Mouse (Mus musculus) lung, embryonic 14.5 days (tissue): ENCODE data around the gene Hmx1. TPM values are rescaled to one million over a fixed set of nuclear protein-coding genes. Genes with fewer than 3 reads are reported as not detected.
A peak's percentile ranks its signal among the peaks of the same experiment; 100 is the strongest.

ENCODE experiments used
- ATAC-seq: fragments of 200-750 bp; cut with Nextera tagmentation; 2 replicates; pipeline ENCODE4 v1.8.0; 2017; ENCODE audit warnings: mild to moderate bottlenecking, moderate TSS enrichment, moderate library complexity; ENCODE audit not compliant: insufficient read depth
- DNase-seq: peaks from one replicate; pipeline ENCODE4 v3.0.0-alpha.2; 2015
- H3K27ac ChIP-seq: fragments of 300-500 bp; sonication (generic); 2 replicates; pipeline ENCODE4 v1.5.1; 2014; ENCODE audit warnings: low read depth, mild to moderate bottlenecking, moderate library complexity
- H3K27me3 ChIP-seq: fragments of 300-500 bp; sonication (generic); 2 replicates; pipeline ENCODE4 v1.6.1; 2014; ENCODE audit warnings: low read length, control low read depth; ENCODE audit not compliant: insufficient read depth
- H3K36me3 ChIP-seq: fragments of 300-500 bp; sonication (generic); 2 replicates; pipeline ENCODE4 v1.6.1; 2014; ENCODE audit warnings: control low read depth; ENCODE audit not compliant: insufficient read depth
- H3K4me1 ChIP-seq: fragments of 300-500 bp; sonication (generic); 2 replicates; pipeline ENCODE4 v1.6.1; 2014; ENCODE audit warnings: antibody characterized with exemption, control low read depth; ENCODE audit not compliant: insufficient read depth
- H3K4me2 ChIP-seq: fragments of 300-500 bp; sonication (generic); 2 replicates; pipeline ENCODE4 v1.6.1; 2014; ENCODE audit warnings: mild to moderate bottlenecking
- H3K4me3 ChIP-seq: fragments of 300-500 bp; sonication (generic); 2 replicates; pipeline ENCODE4 v1.5.1; 2014; ENCODE audit warnings: low read depth, low read length
- H3K9ac ChIP-seq: fragments of 300-500 bp; sonication (generic); 2 replicates; pipeline ENCODE4 v1.6.1; 2014
- H3K9me3 ChIP-seq: fragments of 300-500 bp; sonication (generic); 2 replicates; pipeline ENCODE4 v1.6.1; 2016; ENCODE audit warnings: low read depth, low read length, control low read depth
- CTCF ChIP-seq: IDR thresholded peaks from 2 replicates; pipeline ENCODE4 v1.5.1; 2016; ENCODE audit warnings: antibody characterized with exemption, low read depth
- WGBS: fragments of 180-500 bp; shearing (Covaris S2); extraction: QIAGEN DNeasy Blood & Tissue Kit; methylation state at CpG from one replicate; pipeline ENCODE4 v1.1.7; 2014; 5-methylcytosine and 5-hydroxymethylcytosine counted together
- polyA plus RNA-seq: library from polyadenylated mRNA; unstranded; fragments of >200 nt; fragmentation: Nextera tagmentation; extraction: Ambion mirVana; gene quantifications from 2 replicates; pipeline ENCODE4 v1.2.1, GENCODE M21; 2014

The Hmx1 gene
- not detected in 2 replicates for polyA plus RNA-seq

GRCm38 (mm10) chr5:35388491-35389111 lies at the start of gene Hmx1:
Hmx1 (plus strand) TSS chr5:35389108.
- TF ChIP-seq CTCF = no peak
- peak; percentile 75 for DNase-seq
- no peaks in the 10 kb centered on the region for H3K4me1 ChIP-seq
- under 1% methylated on average over 71 of the region's 71 CpGs for WGBS
- no peak within 1 kb of the TSS for H3K27ac ChIP-seq
- peak within 1 kb of the TSS; percentile 82 for H3K4me2 ChIP-seq
- peak within 1 kb of the TSS; percentile 46 for H3K4me3 ChIP-seq
- H3K9me3 ChIP-seq = no peaks in the 10 kb centered on the region
- ATAC-seq = peak; percentile 90
- no peak within 1 kb of the TSS for H3K9ac ChIP-seq
- peaks cover 100% of the 10 kb centered on the region for H3K27me3 ChIP-seq
- no peaks in the 10 kb centered on the region for H3K36me3 ChIP-seq

DNA sequence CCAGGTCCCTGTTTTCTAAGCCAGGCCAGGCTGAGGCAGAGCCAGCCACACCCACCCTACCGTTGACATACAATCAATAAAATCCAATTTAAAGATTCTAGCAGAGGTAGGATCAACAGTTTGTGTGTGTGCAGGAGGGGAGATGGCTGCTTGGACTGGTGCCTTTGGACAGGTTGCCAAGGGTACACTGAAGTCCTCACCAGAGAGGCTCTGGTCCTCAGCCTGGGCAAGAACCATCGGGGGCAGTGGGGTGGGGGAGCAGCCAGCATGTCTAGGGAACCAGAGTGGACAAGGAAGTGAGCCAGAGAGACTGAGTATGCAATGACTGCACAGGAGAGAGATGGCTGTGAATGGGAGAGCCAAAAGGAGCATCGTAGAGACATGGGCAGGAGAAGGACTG lies 43.8 kb upstream of the Hmx1 start:
- DNase-seq (no peak), ATAC-seq (no peak)
- H3K4me1 ChIP-seq = no peaks in the 10 kb centered on the region
- no peak overlapping the region for H3K9ac ChIP-seq
- TF ChIP-seq CTCF = no peak
- 80% methylated on average over 3 of the region's 3 CpGs for WGBS
- H3K36me3 ChIP-seq = no peaks in the 10 kb centered on the region
- H3K9me3 ChIP-seq = no peaks in the 10 kb centered on the region
- H3K4me2 ChIP-seq = no peak overlapping the region
- no peak overlapping the region for H3K27ac ChIP-seq
- H3K4me3 ChIP-seq = no peak overlapping the region
- no peaks in the 10 kb centered on the region for H3K27me3 ChIP-seq

- peak; percentile 88 for TF ChIP-seq CTCF
- Histone ChIP-seq H3K27ac (no peak overlapping the region), H3K27me3 (no peaks in the 10 kb centered on the region), H3K9ac (no peak overlapping the region), H3K36me3 (no peaks in the 10 kb centered on the region), H3K4me2 (no peak overlapping the region), H3K4me1 (no peaks in the 10 kb centered on the region), H3K4me3 (no peak overlapping the region), H3K9me3 (no peaks in the 10 kb centered on the region)
- DNase-seq = peak; percentile 84
- no peak for ATAC-seq
- WGBS = 15% methylated on average over 3 of the region's 3 CpGs
These were observed 40.1 kb upstream of the Hmx1 start for GRCm38 (mm10) chr5:35348794-35349193.

DNA sequence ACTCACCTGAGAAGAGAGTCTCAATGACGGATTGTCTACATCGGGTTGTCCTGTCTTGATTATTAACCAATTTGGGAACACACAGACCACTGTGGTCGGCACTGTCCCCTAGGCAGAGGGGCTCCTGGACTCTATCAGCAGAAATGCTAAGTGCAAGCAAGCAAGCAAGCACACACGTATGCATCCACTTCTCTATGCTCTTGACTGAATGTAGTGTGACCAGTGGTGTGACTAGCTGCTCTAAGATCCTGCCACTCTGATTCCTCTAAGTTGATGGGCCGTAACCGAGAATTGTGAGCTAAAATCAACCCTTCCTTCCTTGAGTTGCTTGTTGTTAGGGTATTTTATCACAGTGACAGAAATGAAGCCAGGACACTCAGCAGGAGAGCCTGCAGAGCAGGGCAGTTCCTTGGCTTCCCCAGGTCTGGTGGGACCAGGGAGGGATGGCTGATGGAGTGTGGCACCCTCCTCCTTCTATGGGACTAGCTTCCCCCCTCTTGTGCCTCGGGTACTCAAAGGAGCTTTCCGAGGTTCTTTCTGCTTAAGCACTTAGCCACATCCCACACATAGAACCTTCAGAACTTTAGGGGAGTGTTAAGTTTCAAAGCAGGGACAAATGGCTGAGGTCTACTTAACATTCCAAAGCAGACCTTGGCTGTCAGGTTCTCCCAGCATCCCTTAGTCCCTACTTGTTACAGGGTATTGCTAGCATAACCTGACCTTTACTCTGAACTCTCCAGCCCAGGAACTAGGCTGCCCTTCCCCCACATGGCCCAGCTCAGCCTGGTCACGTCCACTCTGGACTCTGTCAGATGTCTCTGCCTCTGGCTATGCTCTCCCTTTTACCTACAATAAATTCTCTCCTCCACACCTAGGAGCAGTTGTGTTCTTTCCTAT lies 31.1 kb upstream of the Hmx1 start:
- Histone ChIP-seq H3K27me3 (no peaks in the 10 kb centered on the region), H3K9me3 (no peaks in the 10 kb centered on the region), H3K4me2 (no peak overlapping the region), H3K9ac (no peak overlapping the region), H3K4me1 (0 out of 2 replicates have a peak, but pooled peaks cover 3% of the 10 kb centered on the region), H3K36me3 (no peaks in the 10 kb centered on the region), H3K4me3 (no peak overlapping the region), H3K27ac (no peak overlapping the region)
- ATAC-seq (no peak), DNase-seq (peak; percentile 7)
- 37% methylated on average over 9 of the region's 9 CpGs for WGBS
- no peak for TF ChIP-seq CTCF

DNA sequence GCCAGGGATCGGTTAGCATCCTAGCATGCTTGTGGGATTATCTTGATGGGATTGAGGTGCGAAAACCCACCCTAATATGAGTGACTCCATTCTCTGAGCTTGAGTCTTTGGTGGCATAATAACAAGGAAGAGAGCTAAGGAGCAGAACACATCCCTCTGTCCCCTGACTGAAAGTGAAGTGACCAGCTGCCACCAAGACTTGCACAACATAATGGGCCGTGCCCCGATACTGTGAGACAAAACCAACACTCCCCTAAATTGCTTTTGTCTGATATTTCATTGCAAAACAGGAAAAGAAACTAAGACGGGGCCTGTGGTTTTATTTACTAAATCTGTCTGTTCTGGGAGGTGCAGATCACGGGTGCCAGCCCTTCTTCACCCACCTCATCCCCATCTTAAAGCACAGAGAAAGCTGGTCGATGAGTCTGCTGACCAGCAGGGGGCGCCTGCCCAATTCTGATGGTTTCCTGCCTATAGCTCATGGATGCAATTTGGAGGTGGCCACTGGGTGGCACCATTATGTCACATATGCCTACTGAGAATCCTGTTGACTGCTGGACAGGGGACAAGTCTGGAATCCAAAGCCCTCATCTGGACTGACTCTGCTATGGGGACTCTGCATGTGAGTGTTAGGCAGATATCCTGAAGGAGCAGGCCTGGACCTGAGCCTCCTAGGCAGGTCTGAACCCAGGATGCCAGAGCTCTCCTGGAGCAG lies 27.2 kb upstream of the Hmx1 start:
- 0 out of 2 replicates have a peak, but pooled peaks cover 7% of the 10 kb centered on the region for H3K27me3 ChIP-seq
- 0 out of 2 replicates have a peak, but pooled peaks cover 3% of the 10 kb centered on the region for H3K4me1 ChIP-seq
- H3K9me3 ChIP-seq = no peaks in the 10 kb centered on the region
- DNase-seq (peak; percentile 98), ATAC-seq (peak; percentile 68; the same call in 1 of the 2 replicates)
- no peak overlapping the region for H3K4me2 ChIP-seq
- peak; percentile 100 for TF ChIP-seq CTCF
- WGBS = 45% methylated on average over 8 of the region's 8 CpGs
- H3K36me3 ChIP-seq = no peaks in the 10 kb centered on the region
- H3K4me3 ChIP-seq = no peak overlapping the region
- no peak overlapping the region for H3K9ac ChIP-seq
- H3K27ac ChIP-seq = no peak overlapping the region

DNA sequence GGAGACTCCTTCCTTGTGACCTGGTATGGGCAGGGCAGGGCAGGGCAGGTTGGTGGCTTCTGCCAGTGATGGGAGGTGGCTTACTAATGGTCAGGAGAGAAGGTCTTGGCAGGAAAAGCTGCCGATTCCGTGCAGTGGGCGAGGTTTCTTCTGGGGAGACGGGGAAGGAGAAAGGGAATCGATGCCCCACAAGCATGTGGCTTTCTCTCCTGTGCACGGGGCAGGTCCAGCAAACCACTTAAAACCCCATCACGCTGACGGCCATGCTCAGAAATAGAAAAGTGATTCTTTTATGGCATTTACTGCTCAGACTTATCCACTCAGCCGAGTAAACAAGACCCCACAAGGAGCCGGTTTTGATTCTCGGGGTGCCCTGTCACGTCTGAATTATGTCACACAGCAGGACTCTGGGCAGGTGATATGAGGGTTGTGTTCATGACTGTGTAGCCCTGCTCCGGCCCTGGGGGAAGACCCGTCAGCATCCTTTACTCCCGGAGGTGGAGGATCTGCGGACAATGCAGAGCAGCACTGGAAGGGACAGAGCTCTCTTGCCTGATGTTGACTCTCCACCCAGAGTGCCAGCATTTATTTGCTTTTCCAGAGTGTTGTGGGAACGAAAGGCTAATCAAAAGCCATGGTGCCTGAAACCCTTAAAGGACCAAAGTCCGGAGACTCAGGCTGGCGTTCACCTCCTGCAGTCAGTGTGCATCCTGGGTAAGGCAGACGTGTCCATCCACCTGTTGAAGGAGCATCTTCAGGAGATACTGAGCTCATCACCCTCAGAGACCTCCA lies 22.5 kb upstream of the Hmx1 start:
- H3K27me3 ChIP-seq = 0 out of 2 replicates have a peak, but pooled peaks cover 18% of the 10 kb centered on the region
- 49% methylated on average over 20 of the region's 20 CpGs for WGBS
- no peak for DNase-seq
- H3K27ac ChIP-seq = no peak overlapping the region
- H3K9me3 ChIP-seq = no peaks in the 10 kb centered on the region
- H3K4me1 ChIP-seq = no peaks in the 10 kb centered on the region
- no peak for TF ChIP-seq CTCF
- H3K4me3 ChIP-seq = no peak overlapping the region
- H3K36me3 ChIP-seq = no peaks in the 10 kb centered on the region
- ATAC-seq = no peak
- no peak overlapping the region for H3K4me2 ChIP-seq
- H3K9ac ChIP-seq = no peak overlapping the region
